Mouse (Mus musculus) limb, embryonic 15.5 days (tissue): ENCODE data around the gene Tsacc. TPM values are rescaled to one million over a fixed set of nuclear protein-coding genes. Genes with fewer than 3 reads are reported as not detected.

Experiments
- ATAC-seq: fragments of 200-750 bp; cut with Nextera tagmentation; 2 replicates; pipeline ENCODE4 v1.8.0; 2017; ENCODE audit warnings: low read depth, moderate TSS enrichment; ENCODE audit not compliant: insufficient number of reproducible peaks, low FRiP score, low TSS enrichment
- H3K27ac ChIP-seq: fragments of 300-500 bp; sonication (generic); 2 replicates; pipeline ENCODE4 v1.5.1; 2015; ENCODE audit warnings: moderate library complexity, mild to moderate bottlenecking, inconsistent platforms
- H3K27me3 ChIP-seq: fragments of 300-500 bp; sonication (generic); 2 replicates; pipeline ENCODE4 v1.6.1; 2015; ENCODE audit warnings: inconsistent platforms
- H3K36me3 ChIP-seq: fragments of 300-500 bp; sonication (generic); 2 replicates; pipeline ENCODE4 v1.6.1; 2015; ENCODE audit warnings: inconsistent platforms
- H3K4me1 ChIP-seq: fragments of 300-500 bp; sonication (generic); 2 replicates; pipeline ENCODE4 v1.6.1; 2015; ENCODE audit warnings: inconsistent platforms
- H3K4me2 ChIP-seq: fragments of 300-500 bp; sonication (generic); 2 replicates; pipeline ENCODE4 v1.6.1; 2015; ENCODE audit warnings: mild to moderate bottlenecking, inconsistent platforms
- H3K4me3 ChIP-seq: fragments of 300-500 bp; sonication (generic); 2 replicates; pipeline ENCODE4 v1.5.1; 2015; ENCODE audit warnings: mild to moderate bottlenecking, inconsistent platforms
- H3K9ac ChIP-seq: fragments of 300-500 bp; sonication (generic); 2 replicates; pipeline ENCODE4 v1.6.1; 2015; ENCODE audit warnings: inconsistent platforms
- H3K9me3 ChIP-seq: fragments of 300-500 bp; sonication (generic); 2 replicates; pipeline ENCODE4 v1.6.1; 2016; ENCODE audit warnings: inconsistent platforms
- WGBS: fragments of 180-500 bp; shearing (Covaris S2); methylation state at CpG from one replicate; pipeline ENCODE4 v1.1.7; 2015; 5-methylcytosine and 5-hydroxymethylcytosine counted together
- polyA plus RNA-seq: library from polyadenylated mRNA; unstranded; fragments of >200 nt; fragmentation: Nextera tagmentation; extraction: Ambion mirVana; gene quantifications from 2 replicates; pipeline ENCODE4 v1.2.1, GENCODE M21; 2015

The Tsacc gene
- polyA plus RNA-seq, 1 experiment from 2014 or later = 9.9 TPM

GRCm38 (mm10) chr3:88235216-88235615, 61.6 kb downstream of the Tsacc start:
- no peak overlapping the region for H3K4me3 ChIP-seq
- 11% methylated on average over 3 of the region's 3 CpGs for WGBS
- H3K4me1 ChIP-seq = 0 out of 2 replicates have a peak, but pooled peaks cover 5% of the 10 kb centered on the region
- no peaks in the 10 kb centered on the region for H3K9me3 ChIP-seq
- no peak for ATAC-seq
- H3K4me2 ChIP-seq = no peak overlapping the region
- no peaks in the 10 kb centered on the region for H3K36me3 ChIP-seq
- H3K9ac ChIP-seq = no peak overlapping the region
- peaks cover 85% of the 10 kb centered on the region for H3K27me3 ChIP-seq
- no peak overlapping the region for H3K27ac ChIP-seq

GRCm38 (mm10) chr3:88234041-88234440, 62.8 kb downstream of the Tsacc start:
- Histone ChIP-seq H3K27ac (no peak overlapping the region), H3K36me3 (no peaks in the 10 kb centered on the region), H3K9ac (no peak overlapping the region), H3K4me2 (no peak overlapping the region), H3K27me3 (peaks cover 83% of the 10 kb centered on the region), H3K4me3 (no peak overlapping the region), H3K4me1 (0 out of 2 replicates have a peak, but pooled peaks cover 5% of the 10 kb centered on the region), H3K9me3 (no peaks in the 10 kb centered on the region)
- 62% methylated on average over 8 of the region's 8 CpGs for WGBS
- no peak for ATAC-seq

- H3K9me3 ChIP-seq = no peaks in the 10 kb centered on the region
- 0 out of 2 replicates have a peak, but pooled peaks cover 5% of the 10 kb centered on the region for H3K4me1 ChIP-seq
- no peaks in the 10 kb centered on the region for H3K36me3 ChIP-seq
- H3K9ac ChIP-seq = no peak overlapping the region
- peaks cover 78% of the 10 kb centered on the region for H3K27me3 ChIP-seq
- no peak overlapping the region for H3K27ac ChIP-seq
- H3K4me3 ChIP-seq = no peak overlapping the region
- 21% methylated on average over 7 of the region's 7 CpGs for WGBS
- H3K4me2 ChIP-seq = no peak overlapping the region
- no peak for ATAC-seq
These were observed 63.7 kb downstream of the Tsacc start for GRCm38 (mm10) chr3:88232851-88233649.

Other genes with a start within 250 kb of the Tsacc start
- gene Naxe, start 238.5 kb downstream of the Tsacc start, polyA plus RNA-seq = 184 and 193 TPM in 2 replicates
- not detected in 2 replicates for gene Ttc24, start 218.7 kb downstream of the Tsacc start, polyA plus RNA-seq
- 17.6 and 17.8 TPM in 2 replicates for gene Iqgap3, start 215.0 kb downstream of the Tsacc start, polyA plus RNA-seq
- 23.3 and 29.8 TPM in 2 replicates for gene Mef2d, start 154.6 kb downstream of the Tsacc start, polyA plus RNA-seq
- 24.1 and 25.6 TPM in 2 replicates for gene Rhbg, start 42.3 kb downstream of the Tsacc start, polyA plus RNA-seq
- gene Gm38392, start 9.8 kb downstream of the Tsacc start, polyA plus RNA-seq = 2.0 and 4.1 TPM in 2 replicates
- 440 and 451 TPM in 2 replicates for gene Cct3, start 117 bp upstream of the Tsacc start, polyA plus RNA-seq
- gene Glmp, start 28.0 kb upstream of the Tsacc start, polyA plus RNA-seq = 198 and 199 TPM in 2 replicates
- 36.0 and 37.2 TPM in 2 replicates for gene Tmem79, start 39.1 kb upstream of the Tsacc start, polyA plus RNA-seq
- 42.7 and 42.9 TPM in 2 replicates for gene Smg5, start 39.3 kb upstream of the Tsacc start, polyA plus RNA-seq
- 16.4 and 16.9 TPM in 2 replicates for gene Paqr6, start 67.6 kb upstream of the Tsacc start, polyA plus RNA-seq
- gene Bglap3, start 75.7 kb upstream of the Tsacc start, polyA plus RNA-seq = 34.8 and 39.9 TPM in 2 replicates
- 1.5 and 2.4 TPM in 2 replicates for gene Bglap2, start 81.7 kb upstream of the Tsacc start, polyA plus RNA-seq
- gene Bglap, start 87.5 kb upstream of the Tsacc start, polyA plus RNA-seq = 0.88 and 1.7 TPM in 2 replicates
- 94.9 and 106 TPM in 2 replicates for gene Pmf1, start 113.3 kb upstream of the Tsacc start, polyA plus RNA-seq
- gene Slc25a44, start 128.1 kb upstream of the Tsacc start, polyA plus RNA-seq = 16.5 and 17.1 TPM in 2 replicates
- 23.1 and 24.5 TPM in 2 replicates for gene Sema4a, start 164.2 kb upstream of the Tsacc start, polyA plus RNA-seq
- 635 and 751 TPM in 2 replicates for gene Lmna, start 213.0 kb upstream of the Tsacc start, polyA plus RNA-seq
- 17.6 and 21.0 TPM in 2 replicates for gene Mex3a, start 235.4 kb upstream of the Tsacc start, polyA plus RNA-seq